Mouse (Mus musculus) spleen, adult 12 weeks (tissue): Measurements from ENCODE around the gene Gnb5.
A peak's percentile ranks its signal among the peaks of the same experiment; 100 is the strongest.
"Not testable (repeated sequence)": the region's sequence is repeated elsewhere in the genome, so short reads cannot be mapped to it uniquely, and the experiment has no call there.

Source experiments
- DNase-seq: peaks from one replicate; pipeline ENCODE4 v3.0.0; 2022; ENCODE audit warnings: low spot score

Gene Gnb5

GRCm38 (mm10) chr9:75361699-75362098, 55.6 kb downstream of the Gnb5 start:
- DNase-seq = peak; percentile 58

- DNase-seq = no peak
These were observed 56.1 kb downstream of the Gnb5 start for GRCm38 (mm10) chr9:75362201-75362600.

- no peak for DNase-seq
These were observed 56.9 kb downstream of the Gnb5 start for GRCm38 (mm10) chr9:75363001-75363400.

- not testable (repeated sequence) for DNase-seq
These were observed 57.6 kb downstream of the Gnb5 start for GRCm38 (mm10) chr9:75363702-75364101.

GRCm38 (mm10) chr9:75365195-75365594, 59.1 kb downstream of the Gnb5 start:
- DNase-seq = no peak

GRCm38 (mm10) chr9:75366191-75366590, 60.1 kb downstream of the Gnb5 start:
- DNase-seq = no peak

GRCm38 (mm10) chr9:75368779-75369178, 62.7 kb downstream of the Gnb5 start:
- no peak for DNase-seq

- no peak for DNase-seq
These were observed 69.5 kb downstream of the Gnb5 start for GRCm38 (mm10) chr9:75375606-75376005.

GRCm38 (mm10) chr9:75376428-75376827, 70.3 kb downstream of the Gnb5 start:
- DNase-seq = no peak

GRCm38 (mm10) chr9:75378774-75379173, 72.7 kb downstream of the Gnb5 start:
- DNase-seq = no peak

- DNase-seq = no peak
These were observed 76.7 kb downstream of the Gnb5 start for GRCm38 (mm10) chr9:75382825-75383224.

- no peak for DNase-seq
These were observed 77.7 kb downstream of the Gnb5 start for GRCm38 (mm10) chr9:75383785-75384184.

- no peak for DNase-seq
These were observed 78.4 kb downstream of the Gnb5 start for GRCm38 (mm10) chr9:75384337-75384962.

GRCm38 (mm10) chr9:75385218-75385974, 79.3 kb downstream of the Gnb5 start:
- no peak for DNase-seq

GRCm38 (mm10) chr9:75393251-75393650, 87.2 kb downstream of the Gnb5 start:
- no peak for DNase-seq
